Mouse (Mus musculus) hindbrain, embryonic 13.5 days (tissue): Measurements from ENCODE around the gene Olfr1189. TPM values are rescaled to one million over a fixed set of nuclear protein-coding genes. Genes with fewer than 3 reads are reported as not detected.
"Not testable (repeated sequence)": the region's sequence is repeated elsewhere in the genome, so short reads cannot be mapped to it uniquely, and the experiment has no call there.

ENCODE experiments used
- ATAC-seq: fragments of 200-750 bp; cut with Nextera tagmentation; 2 replicates; pipeline ENCODE4 v1.8.0; 2017; ENCODE audit warnings: moderate TSS enrichment; ENCODE audit not compliant: low FRiP score
- H3K27ac ChIP-seq: fragments of 300-500 bp; sonication (generic); 2 replicates; pipeline ENCODE4 v1.5.1; 2015; ENCODE audit warnings: inconsistent platforms, mild to moderate bottlenecking, moderate library complexity
- H3K27me3 ChIP-seq: fragments of 300-500 bp; sonication (generic); 2 replicates; pipeline ENCODE4 v1.6.1; 2015; ENCODE audit warnings: mild to moderate bottlenecking, inconsistent platforms
- H3K36me3 ChIP-seq: fragments of 300-500 bp; sonication (generic); 2 replicates; pipeline ENCODE4 v1.6.1; 2015; ENCODE audit warnings: mild to moderate bottlenecking, inconsistent platforms
- H3K4me1 ChIP-seq: fragments of 300-500 bp; sonication (generic); replicated peaks from 2 replicates; pipeline ENCODE4 v1.6.1; 2015; ENCODE audit warnings: inconsistent platforms
- H3K4me2 ChIP-seq: fragments of 300-500 bp; sonication (generic); 2 replicates; pipeline ENCODE4 v1.6.1; 2015; ENCODE audit warnings: inconsistent platforms, mild to moderate bottlenecking, moderate library complexity
- H3K4me3 ChIP-seq: fragments of 300-500 bp; sonication (generic); 2 replicates; pipeline ENCODE4 v1.5.1; 2015; ENCODE audit warnings: mild to moderate bottlenecking, inconsistent platforms
- H3K9ac ChIP-seq: fragments of 300-500 bp; sonication (generic); 2 replicates; pipeline ENCODE4 v1.6.1; 2015; ENCODE audit warnings: mild to moderate bottlenecking, inconsistent platforms
- H3K9me3 ChIP-seq: fragments of 300-500 bp; sonication (generic); 2 replicates; pipeline ENCODE4 v1.6.1; 2016; ENCODE audit warnings: inconsistent platforms
- WGBS: fragments of 180-500 bp; shearing (Covaris S2); methylation state at CpG from one replicate; pipeline ENCODE4 v1.1.7; 2015; 5-methylcytosine and 5-hydroxymethylcytosine counted together
- polyA plus RNA-seq: library from polyadenylated mRNA; unstranded; fragments of >200 nt; fragmentation: Nextera tagmentation; extraction: Ambion mirVana; gene quantifications from 2 replicates; pipeline ENCODE4 v1.2.1, GENCODE M21; 2015

Olfr1189 gene
- polyA plus RNA-seq, result not detected in 2 replicates

GRCm38 (mm10) chr2:88586154-88586553, at the start of gene Olfr1189:
TSS of gene Olfr1189 (plus strand) at chr2:88586454.
- no peak within 1 kb of the TSS for H3K4me2 ChIP-seq
- no peaks in the 10 kb centered on the region for H3K27me3 ChIP-seq
- no peaks in the 10 kb centered on the region for H3K4me1 ChIP-seq
- no peak within 1 kb of the TSS for H3K4me3 ChIP-seq
- no peak for ATAC-seq
- no peak within 1 kb of the TSS for H3K27ac ChIP-seq
- H3K36me3 ChIP-seq, result no peaks in the 10 kb centered on the region
- no peaks in the 10 kb centered on the region for H3K9me3 ChIP-seq
- no peak within 1 kb of the TSS for H3K9ac ChIP-seq

- no peak within 1 kb of the TSS for H3K4me3 ChIP-seq
- no peak within 1 kb of the TSS for H3K4me2 ChIP-seq
- no peaks in the 10 kb centered on the region for H3K4me1 ChIP-seq
- no peak within 1 kb of the TSS for H3K9ac ChIP-seq
- ATAC-seq, result no peak
- no peaks in the 10 kb centered on the region for H3K9me3 ChIP-seq
- H3K27ac ChIP-seq, result no peak within 1 kb of the TSS
- no peaks in the 10 kb centered on the region for H3K36me3 ChIP-seq
- 93% methylated on average over 2 of the region's 2 CpGs for WGBS
- no peaks in the 10 kb centered on the region for H3K27me3 ChIP-seq
Measured at GRCm38 (mm10) chr2:88556635-88557034, 29.6 kb upstream of the Olfr1189 start, which contains the start of gene Olfr1188. TSS of gene Olfr1188 (plus strand) at chr2:88556935.

GRCm38 (mm10) chr2:88572696-88573095, 13.6 kb upstream of the Olfr1189 start:
- H3K27me3 ChIP-seq, H3K4me2 ChIP-seq, ATAC-seq, H3K27ac ChIP-seq, H3K9me3 ChIP-seq, H3K9ac ChIP-seq, H3K36me3 ChIP-seq, H3K4me1 ChIP-seq, H3K4me3 ChIP-seq: not testable (repeated sequence)
- WGBS, result 93% methylated on average over 12 of the region's 12 CpGs

- H3K9ac ChIP-seq, ATAC-seq, H3K36me3 ChIP-seq, H3K4me2 ChIP-seq, H3K27me3 ChIP-seq, H3K4me1 ChIP-seq, H3K27ac ChIP-seq, H3K9me3 ChIP-seq, H3K4me3 ChIP-seq: not testable (repeated sequence)
- 91% methylated on average over 1 of the region's 1 CpGs for WGBS
Measured at GRCm38 (mm10) chr2:88640242-88640641, 54.0 kb downstream of the Olfr1189 start, which contains the start of gene Olfr1191-ps1. TSS of gene Olfr1191-ps1 (plus strand) at chr2:88640542.

Other genes with a start within 250 kb of the Olfr1189 start
- gene Olfr1176, start 249.7 kb upstream of the Olfr1189 start, polyA plus RNA-seq, result not detected in 2 replicates
- gene Olfr1177-ps, start 240.0 kb upstream of the Olfr1189 start, polyA plus RNA-seq, result not detected in 2 replicates
- not detected in 2 replicates for gene Olfr1178, start 199.4 kb upstream of the Olfr1189 start, polyA plus RNA-seq
- not detected in 2 replicates for gene Olfr1179, start 180.0 kb upstream of the Olfr1189 start, polyA plus RNA-seq
- not detected in 2 replicates for gene Olfr1180, start 167.3 kb upstream of the Olfr1189 start, polyA plus RNA-seq
- gene Olfr1181, start 160.3 kb upstream of the Olfr1189 start, polyA plus RNA-seq, result not detected in 2 replicates
- gene Gm13757, start 137.3 kb upstream of the Olfr1189 start, polyA plus RNA-seq, result not detected in 2 replicates
- gene Olfr1183, start 131.6 kb upstream of the Olfr1189 start, polyA plus RNA-seq, result not detected in 2 replicates
- gene Olfr1184, start 102.9 kb upstream of the Olfr1189 start, polyA plus RNA-seq, result not detected in 2 replicates
- gene Olfr1185-ps1, start 93.1 kb upstream of the Olfr1189 start, polyA plus RNA-seq, result not detected in 2 replicates
- not detected in 2 replicates for gene Olfr1186, start 67.9 kb upstream of the Olfr1189 start, polyA plus RNA-seq
- not detected in 2 replicates for gene Olfr1188, start 29.5 kb upstream of the Olfr1189 start, polyA plus RNA-seq
- gene Olfr1191-ps1, start 54.1 kb downstream of the Olfr1189 start, polyA plus RNA-seq, result not detected in 2 replicates
- gene Olfr1192-ps1, start 62.1 kb downstream of the Olfr1189 start, polyA plus RNA-seq, result not detected in 2 replicates
- gene Olfr1193, start 89.2 kb downstream of the Olfr1189 start, polyA plus RNA-seq, result not detected in 2 replicates
- gene Olfr1195, start 102.7 kb downstream of the Olfr1189 start, polyA plus RNA-seq, result not detected in 2 replicates
- not detected in 2 replicates for gene Olfr1196, start 118.1 kb downstream of the Olfr1189 start, polyA plus RNA-seq
- gene Olfr1197, start 145.9 kb downstream of the Olfr1189 start, polyA plus RNA-seq, result not detected in 2 replicates
- not detected in 2 replicates for gene Olfr1198, start 164.9 kb downstream of the Olfr1189 start, polyA plus RNA-seq
- gene Olfr1199, start 174.0 kb downstream of the Olfr1189 start, polyA plus RNA-seq, result not detected in 2 replicates
- not detected in 2 replicates for gene Olfr1200, start 184.0 kb downstream of the Olfr1189 start, polyA plus RNA-seq
- not detected in 2 replicates for gene Olfr1201, start 206.6 kb downstream of the Olfr1189 start, polyA plus RNA-seq
- gene Olfr1202, start 228.0 kb downstream of the Olfr1189 start, polyA plus RNA-seq, result not detected in 2 replicates
- not detected in 2 replicates for gene Olfr1205, start 243.3 kb downstream of the Olfr1189 start, polyA plus RNA-seq